Mouse (Mus musculus): ENCODE data around the gene Rgmb. TPM values are rescaled to one million over a fixed set of nuclear protein-coding genes. Genes with fewer than 3 reads are reported as not detected.

Gene Rgmb
- polyA plus RNA-seq, 2 experiments = 0.54 to 0.74 TPM

GRCm38 (mm10) chr17:15807295-15807984, 23.4 kb downstream of the Rgmb start:
- H3K4me3 ChIP-seq (ENCODE audit: insufficient read depth in 1 of 2, low read depth in 2 of 2, low read length in 2 of 2) = no peak overlapping the region
- H3K9me3 ChIP-seq (ENCODE audit: control insufficient read depth, low read length) = no peaks in the 10 kb centered on the region
- H3K4me1 ChIP-seq (replicated peaks; ENCODE audit: control insufficient read depth in 2 of 2, insufficient read depth in 2 of 2, low read length in 1 of 2) = peaks cover 0 to 3% of the 10 kb centered on the region in 2 experiments; a peak in 1 of 4 replicates
- no peak overlapping the region for H3K9ac ChIP-seq (replicated peaks)
- TF ChIP-seq EP300 (IDR thresholded peaks at IDR 0.05; ENCODE audit: low read depth) = no peak
- no peak for TF ChIP-seq CTCF (IDR thresholded peaks at IDR 0.05; ENCODE audit: low read depth)
- 74% methylated on average over 23 of the region's 23 CpGs for WGBS (ENCODE audit: insufficient replicate concordance)
- H3K27ac ChIP-seq = no peak overlapping the region
- no peaks in the 10 kb centered on the region for H3K36me3 ChIP-seq (replicated peaks; ENCODE audit: control insufficient read depth, insufficient read depth, low read depth)
- no peak for ATAC-seq (ENCODE audit: insufficient read depth)
- H3K27me3 ChIP-seq (ENCODE audit: control insufficient read depth, insufficient read depth, low read length) = no peaks in the 10 kb centered on the region
- DNase-seq (ENCODE audit: low read depth in 3 of 3, low spot score in 3 of 3) = no peak
- no peak overlapping the region for H3K4me2 ChIP-seq (ENCODE audit: low read depth)

DNA sequence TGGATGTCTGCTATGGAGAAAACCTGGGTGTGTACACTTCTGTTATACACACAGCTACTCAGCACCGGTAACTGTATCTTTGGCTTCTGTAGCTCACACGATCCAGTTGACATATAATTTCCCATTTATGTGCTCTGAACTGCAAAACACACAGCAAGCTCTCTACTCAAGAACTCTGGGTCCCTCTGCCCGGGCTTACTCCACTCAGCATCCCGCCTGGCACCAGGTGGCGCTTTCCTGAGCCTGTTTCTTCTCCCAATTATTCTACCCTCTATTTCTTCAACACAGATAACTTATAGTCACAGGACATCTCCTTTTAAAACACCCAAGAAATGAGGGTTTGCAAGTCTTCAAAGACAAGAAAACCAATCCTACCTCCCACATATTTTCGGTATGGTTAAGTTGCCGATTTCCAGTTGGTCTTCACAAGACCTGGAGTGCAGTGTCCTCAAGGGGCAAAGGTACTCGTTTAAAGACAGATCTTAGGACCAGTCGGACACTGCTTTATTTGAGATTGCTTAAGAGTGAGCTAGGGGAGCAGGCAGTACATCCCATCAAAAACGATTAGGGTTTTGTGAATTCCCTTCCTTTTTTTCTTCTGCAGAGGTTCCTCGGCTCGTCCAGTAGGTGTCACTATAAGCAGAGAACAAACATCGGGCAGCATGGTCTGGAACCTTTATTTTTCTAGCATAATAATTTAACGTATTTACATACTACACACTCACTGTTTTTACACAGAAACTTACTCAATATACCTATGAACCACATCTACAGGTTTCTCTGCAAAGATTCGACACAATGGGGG, 26.6 kb downstream of the Rgmb start:
- Histone ChIP-seq H3K27me3 (ENCODE audit: control insufficient read depth, insufficient read depth, low read length) (no peaks in the 10 kb centered on the region), H3K4me1 (replicated peaks; ENCODE audit: control insufficient read depth in 2 of 2, insufficient read depth in 2 of 2, low read length in 1 of 2) (0 out of 4 replicates have a peak, but pooled peaks cover 0 to 3% of the 10 kb centered on the region in 2 experiments), H3K4me3 (ENCODE audit: insufficient read depth in 1 of 2, low read depth in 2 of 2, low read length in 2 of 2) (no peak overlapping the region), H3K9me3 (ENCODE audit: control insufficient read depth, low read length) (no peaks in the 10 kb centered on the region), H3K9ac (replicated peaks) (no peak overlapping the region), H3K36me3 (replicated peaks; ENCODE audit: control insufficient read depth, insufficient read depth, low read depth) (no peaks in the 10 kb centered on the region), H3K27ac (no peak overlapping the region), H3K4me2 (ENCODE audit: low read depth) (no peak overlapping the region)
- no peak for ATAC-seq (ENCODE audit: insufficient read depth)
- 33% methylated on average over 15 of the region's 15 CpGs for WGBS (ENCODE audit: insufficient replicate concordance)
- peak; percentile 50; the same call in 1 of the 2 replicates for TF ChIP-seq CTCF (IDR thresholded peaks at IDR 0.05; ENCODE audit: low read depth)
- no peak for TF ChIP-seq EP300 (IDR thresholded peaks at IDR 0.05; ENCODE audit: low read depth)
- peak in 1 of 3 experiments; percentile 4 for DNase-seq (ENCODE audit: low read depth in 3 of 3, low spot score in 3 of 3)

- H3K4me3 ChIP-seq (ENCODE audit: insufficient read depth in 1 of 2, low read depth in 2 of 2, low read length in 2 of 2) = no peak overlapping the region
- WGBS (ENCODE audit: insufficient replicate concordance) = 51% methylated on average over 3 of the region's 3 CpGs
- ATAC-seq (ENCODE audit: insufficient read depth) = no peak
- no peaks in the 10 kb centered on the region for H3K4me1 ChIP-seq (replicated peaks; ENCODE audit: control insufficient read depth in 2 of 2, insufficient read depth in 2 of 2, low read length in 1 of 2)
- no peaks in the 10 kb centered on the region for H3K9me3 ChIP-seq (ENCODE audit: control insufficient read depth, low read length)
- H3K9ac ChIP-seq (replicated peaks) = no peak overlapping the region
- DNase-seq (ENCODE audit: low read depth in 3 of 3, low spot score in 3 of 3) = no peak
- no peak overlapping the region for H3K4me2 ChIP-seq (ENCODE audit: low read depth)
- TF ChIP-seq CTCF (IDR thresholded peaks at IDR 0.05; ENCODE audit: low read depth) (no peak), EP300 (IDR thresholded peaks at IDR 0.05; ENCODE audit: low read depth) (no peak)
- no peak overlapping the region for H3K27ac ChIP-seq
- no peaks in the 10 kb centered on the region for H3K36me3 ChIP-seq (replicated peaks; ENCODE audit: control insufficient read depth, insufficient read depth, low read depth)
- no peaks in the 10 kb centered on the region for H3K27me3 ChIP-seq (ENCODE audit: control insufficient read depth, insufficient read depth, low read length)
Measured at GRCm38 (mm10) chr17:15799195-15799793, 31.5 kb downstream of the Rgmb start.

- DNase-seq (ENCODE audit: low read depth in 3 of 3, low spot score in 3 of 3) = no peak
- Histone ChIP-seq H3K36me3 (replicated peaks; ENCODE audit: control insufficient read depth, insufficient read depth, low read depth) (no peaks in the 10 kb centered on the region), H3K27ac (no peak overlapping the region), H3K27me3 (ENCODE audit: control insufficient read depth, insufficient read depth, low read length) (no peaks in the 10 kb centered on the region), H3K4me3 (ENCODE audit: insufficient read depth in 1 of 2, low read depth in 2 of 2, low read length in 2 of 2) (no peak overlapping the region), H3K9me3 (ENCODE audit: control insufficient read depth, low read length) (no peaks in the 10 kb centered on the region), H3K4me2 (ENCODE audit: low read depth) (no peak overlapping the region), H3K4me1 (replicated peaks; ENCODE audit: control insufficient read depth in 2 of 2, insufficient read depth in 2 of 2, low read length in 1 of 2) (no peaks in the 10 kb centered on the region), H3K9ac (replicated peaks) (no peak overlapping the region)
- TF ChIP-seq CTCF (IDR thresholded peaks at IDR 0.05; ENCODE audit: low read depth) (no peak), EP300 (IDR thresholded peaks at IDR 0.05; ENCODE audit: low read depth) (no peak)
- WGBS (ENCODE audit: insufficient replicate concordance) = 66% methylated on average over 8 of the region's 8 CpGs
- ATAC-seq (ENCODE audit: insufficient read depth) = no peak
Measured at GRCm38 (mm10) chr17:15790716-15791115, 40.1 kb downstream of the Rgmb start.

GRCm38 (mm10) chr17:15787036-15787435, 43.8 kb downstream of the Rgmb start:
- Histone ChIP-seq H3K27ac (no peak overlapping the region), H3K4me2 (ENCODE audit: low read depth) (no peak overlapping the region), H3K27me3 (ENCODE audit: control insufficient read depth, insufficient read depth, low read length) (no peaks in the 10 kb centered on the region), H3K36me3 (replicated peaks; ENCODE audit: control insufficient read depth, insufficient read depth, low read depth) (no peaks in the 10 kb centered on the region), H3K4me1 (replicated peaks; ENCODE audit: control insufficient read depth in 2 of 2, insufficient read depth in 2 of 2, low read length in 1 of 2) (no peaks in the 10 kb centered on the region), H3K9me3 (ENCODE audit: control insufficient read depth, low read length) (no peaks in the 10 kb centered on the region), H3K4me3 (ENCODE audit: insufficient read depth in 1 of 2, low read depth in 2 of 2, low read length in 2 of 2) (no peak overlapping the region), H3K9ac (replicated peaks) (no peak overlapping the region)
- TF ChIP-seq CTCF (IDR thresholded peaks at IDR 0.05; ENCODE audit: low read depth) (peak; percentile 54; the same call in 1 of the 2 replicates), EP300 (IDR thresholded peaks at IDR 0.05; ENCODE audit: low read depth) (no peak)
- ATAC-seq (ENCODE audit: insufficient read depth) (no peak), DNase-seq (ENCODE audit: low read depth in 3 of 3, low spot score in 3 of 3) (peak in 2 of 3 experiments; percentile 4 to 13)
- WGBS (ENCODE audit: insufficient replicate concordance) = 18% methylated on average over 3 of the region's 3 CpGs

Measured in liver, embryonic 14.5 days (tissue).